Mouse (Mus musculus) embryonic facial prominence, embryonic 11.5 days (tissue): ENCODE data around the gene Tmem102. TPM values are rescaled to one million over a fixed set of nuclear protein-coding genes. Genes with fewer than 3 reads are reported as not detected.
A peak's percentile ranks its signal among the peaks of the same experiment; 100 is the strongest.

Experiments
- ATAC-seq: fragments of 200-750 bp; cut with Nextera tagmentation; replicated peaks from 2 replicates; pipeline ENCODE4 v1.8.0; 2017; ENCODE audit warnings: low read depth; ENCODE audit not compliant: insufficient number of reproducible peaks, low FRiP score, low TSS enrichment
- DNase-seq: peaks from one replicate; pipeline ENCODE4 v3.0.0-alpha.2; 2015; ENCODE audit warnings: low spot score
- H3K27ac ChIP-seq: fragments of 300-500 bp; sonication (generic); replicated peaks from 2 replicates; pipeline ENCODE4 v1.5.1; 2014; ENCODE audit warnings: mild to moderate bottlenecking, low read depth, low read length, control low read depth
- H3K27me3 ChIP-seq: fragments of 300-500 bp; sonication (generic); 2 replicates; pipeline ENCODE4 v1.6.1; 2014; ENCODE audit warnings: mild to moderate bottlenecking, low read length, moderate library complexity, mixed read lengths; ENCODE audit not compliant: control insufficient read depth, insufficient read depth
- H3K36me3 ChIP-seq: fragments of 300-500 bp; sonication (generic); replicated peaks from 2 replicates; pipeline ENCODE4 v1.6.1; 2014; ENCODE audit warnings: low read depth, mild to moderate bottlenecking, low read length, moderate library complexity, mixed read lengths; ENCODE audit not compliant: control insufficient read depth, insufficient read depth
- H3K4me1 ChIP-seq: fragments of 300-500 bp; sonication (generic); 2 replicates; pipeline ENCODE4 v1.6.1; 2014; ENCODE audit warnings: low read length, mixed read lengths; ENCODE audit not compliant: control insufficient read depth, insufficient read depth
- H3K4me2 ChIP-seq: fragments of 300-500 bp; sonication (generic); 2 replicates; pipeline ENCODE4 v1.6.1; 2014; ENCODE audit warnings: low read depth, mild to moderate bottlenecking, control low read depth, low read length, moderate library complexity
- H3K4me3 ChIP-seq: fragments of 300-500 bp; sonication (generic); 2 replicates; pipeline ENCODE4 v1.5.1; 2014; ENCODE audit warnings: low read depth, low read length, control low read depth
- H3K9ac ChIP-seq: fragments of 300-500 bp; sonication (generic); replicated peaks from 2 replicates; pipeline ENCODE4 v1.6.1; 2014; ENCODE audit warnings: mild to moderate bottlenecking, control low read depth, low read length
- H3K9me3 ChIP-seq: fragments of 300-500 bp; sonication (generic); replicated peaks from 2 replicates; pipeline ENCODE4 v1.6.1; 2016; ENCODE audit warnings: mild to moderate bottlenecking, low read length, inconsistent platforms, mixed read lengths; ENCODE audit not compliant: control insufficient read depth
- WGBS: fragments of 180-500 bp; shearing (Covaris S2); extraction: QIAGEN DNeasy Blood & Tissue Kit; methylation state at CpG from one replicate; pipeline ENCODE4 v1.1.7; 2014; 5-methylcytosine and 5-hydroxymethylcytosine counted together
- polyA plus RNA-seq: library from polyadenylated mRNA; unstranded; fragments of >200 nt; fragmentation: Nextera tagmentation; extraction: Ambion mirVana; gene quantifications from 2 replicates; pipeline ENCODE4 v1.2.1, GENCODE M21; 2014

The Tmem102 gene
- polyA plus RNA-seq: 2.1 and 2.8 TPM in 2 replicates

GRCm38 (mm10) chr11:69804972-69805909 lies at the start of gene Tmem102:
Gene Tmem102 (minus strand): TSS chr11:69805624.
- Histone ChIP-seq H3K4me1 (peaks cover 15% of the 10 kb centered on the region), H3K9me3 (no peaks in the 10 kb centered on the region; the same call in 1 of the 2 replicates), H3K36me3 (no peaks in the 10 kb centered on the region), H3K4me2 (peak within 1 kb of the TSS; percentile 94), H3K27me3 (peaks cover 38% of the 10 kb centered on the region), H3K9ac (no peak within 1 kb of the TSS), H3K4me3 (no peak within 1 kb of the TSS), H3K27ac (no peak within 1 kb of the TSS)
- WGBS: 5% methylated on average over 29 of the region's 29 CpGs
- no peak for ATAC-seq
- no peak for DNase-seq

- no peak overlapping the region for H3K27ac ChIP-seq
- no peaks in the 10 kb centered on the region for H3K9me3 ChIP-seq
- peaks cover 13% of the 10 kb centered on the region for H3K27me3 ChIP-seq
- no peak for ATAC-seq
- WGBS: 81% methylated on average over 10 of the region's 10 CpGs
- no peak overlapping the region for H3K9ac ChIP-seq
- no peak for DNase-seq
- H3K4me2 ChIP-seq: no peak overlapping the region
- no peak overlapping the region for H3K4me3 ChIP-seq
- H3K36me3 ChIP-seq: peaks cover 1% of the 10 kb centered on the region; the same call in 1 of the 2 replicates
- H3K4me1 ChIP-seq: no peaks in the 10 kb centered on the region
Observed at GRCm38 (mm10) chr11:69854680-69855079, 49.3 kb upstream of the Tmem102 start.

- H3K4me3 ChIP-seq: no peak overlapping the region
- ATAC-seq: no peak
- H3K27ac ChIP-seq: no peak overlapping the region
Observed at GRCm38 (mm10) chr11:69853994-69854393, 48.6 kb upstream of the Tmem102 start.

GRCm38 (mm10) chr11:69850754-69851153 lies 45.3 kb upstream of the Tmem102 start:
- DNase-seq (no peak), ATAC-seq (no peak)
- Histone ChIP-seq H3K27ac (no peak overlapping the region), H3K27me3 (no peaks in the 10 kb centered on the region), H3K36me3 (peaks cover 2% of the 10 kb centered on the region), H3K4me3 (no peak overlapping the region), H3K9me3 (no peaks in the 10 kb centered on the region), H3K4me2 (no peak overlapping the region), H3K9ac (no peak overlapping the region), H3K4me1 (peaks cover 6% of the 10 kb centered on the region)
- 74% methylated on average over 8 of the region's 8 CpGs for WGBS

More at GRCm38 (mm10) chr11:69853994-69854393, 48.6 kb upstream of the Tmem102 start:
- no peak for DNase-seq
- H3K36me3 ChIP-seq: peaks cover 2% of the 10 kb centered on the region
- no peaks in the 10 kb centered on the region for H3K9me3 ChIP-seq
- 85% methylated on average over 7 of the region's 7 CpGs for WGBS
- H3K9ac ChIP-seq: no peak overlapping the region
- peaks cover 11% of the 10 kb centered on the region for H3K27me3 ChIP-seq
- H3K4me1 ChIP-seq: no peaks in the 10 kb centered on the region
- H3K4me2 ChIP-seq: no peak overlapping the region

- peaks cover 6% of the 10 kb centered on the region for H3K4me1 ChIP-seq
- H3K4me3 ChIP-seq: no peak overlapping the region
- ATAC-seq (no peak), DNase-seq (no peak)
- H3K4me2 ChIP-seq: no peak overlapping the region
- H3K27me3 ChIP-seq: no peaks in the 10 kb centered on the region
- H3K9me3 ChIP-seq: no peaks in the 10 kb centered on the region
- 92% methylated on average over 15 of the region's 15 CpGs for whole genome bisulfite sequencing
- no peak overlapping the region for H3K27ac ChIP-seq
- no peak overlapping the region for H3K9ac ChIP-seq
- H3K36me3 ChIP-seq: peaks cover 2% of the 10 kb centered on the region
Observed at GRCm38 (mm10) chr11:69849884-69850283, 44.5 kb upstream of the Tmem102 start.

- Histone ChIP-seq H3K27me3 (no peaks in the 10 kb centered on the region), H3K4me3 (no peak overlapping the region), H3K9ac (no peak overlapping the region), H3K4me2 (no peak overlapping the region), H3K36me3 (peaks cover 2% of the 10 kb centered on the region), H3K4me1 (peaks cover 6% of the 10 kb centered on the region), H3K27ac (no peak overlapping the region), H3K9me3 (no peaks in the 10 kb centered on the region)
- ATAC-seq (no peak), DNase-seq (no peak)
- WGBS: 88% methylated on average over 9 of the region's 9 CpGs
Observed at GRCm38 (mm10) chr11:69849128-69849527, 43.7 kb upstream of the Tmem102 start.

- WGBS: 95% methylated on average over 6 of the region's 6 CpGs
- no peaks in the 10 kb centered on the region for H3K9me3 ChIP-seq
- peaks cover 2% of the 10 kb centered on the region for H3K36me3 ChIP-seq
- H3K4me3 ChIP-seq: no peak overlapping the region
- no peak overlapping the region for H3K27ac ChIP-seq
- no peak overlapping the region for H3K9ac ChIP-seq
- no peak overlapping the region; the same call in 1 of the 2 replicates for H3K4me2 ChIP-seq
- peaks cover 6% of the 10 kb centered on the region for H3K4me1 ChIP-seq
- ATAC-seq (no peak), DNase-seq (no peak)
- no peaks in the 10 kb centered on the region for H3K27me3 ChIP-seq
Observed at GRCm38 (mm10) chr11:69848021-69848420, 42.6 kb upstream of the Tmem102 start.
